ENCODE assay signal across 12 mouse cellular contexts in the genomic region with DNA sequence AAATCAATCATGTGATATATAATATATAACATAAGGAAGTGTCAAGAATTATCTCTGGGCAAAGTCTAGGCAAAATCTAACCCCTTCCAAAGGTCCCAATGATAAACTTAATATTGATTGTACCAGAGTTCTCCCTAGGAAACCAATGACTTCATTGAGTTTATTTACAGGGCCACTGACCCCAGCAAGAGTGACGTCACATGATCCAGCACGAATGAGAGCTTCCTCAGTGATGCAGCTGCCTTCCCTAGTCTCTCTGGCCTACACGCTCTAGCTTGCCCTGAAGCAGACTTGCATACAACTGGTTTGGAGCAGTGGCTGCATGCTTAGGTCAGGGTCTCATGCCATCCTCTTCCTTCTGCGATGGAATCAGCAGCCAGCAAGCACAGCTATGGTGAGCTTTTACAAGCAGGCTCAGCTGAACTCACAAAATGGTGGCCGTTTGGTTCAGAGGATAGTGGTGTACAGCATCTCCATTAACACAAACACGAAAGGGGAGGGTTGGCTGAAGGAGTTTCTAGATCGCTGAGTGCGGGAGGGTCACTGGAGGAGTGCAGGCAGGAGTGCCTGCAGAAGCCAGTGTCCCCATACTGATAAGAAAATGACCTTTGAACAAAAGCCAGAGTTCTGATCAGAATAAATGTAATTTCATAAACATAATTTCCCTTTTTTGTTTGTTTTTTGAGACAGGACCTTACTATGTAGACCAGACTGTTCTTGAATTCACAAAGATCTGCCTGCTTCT.
"Had no signal": no experiment of that assay in that cellular context is flagged by ENCODE, and none has a peak within 500 bp of the region (broad histone marks: within the 10 kb centered on the region; RNA-seq: fewer than 3 reads in every experiment).

No protein-coding gene starts in this region.

- H3K4me1 ChIP-seq: limb, embryonic 15.5 days; midbrain, embryonic 15.5 days; neural tube, embryonic 13.5 days had no signal

- H3K27ac ChIP-seq: kidney, postnatal 0 days; limb, embryonic 15.5 days; midbrain, embryonic 15.5 days; neural tube, embryonic 13.5 days had no signal

- DNase-seq: kidney, adult 9 months; kidney, postnatal 36 days; lung, adult 18-20 months; lung, postnatal 36 days; retina, postnatal 1 day; thymus, postnatal 4 days had no signal

- H3K9me3 ChIP-seq: limb, embryonic 15.5 days; midbrain, embryonic 15.5 days; neural tube, embryonic 13.5 days had no signal

- H3K27me3 ChIP-seq: limb, embryonic 15.5 days; neural tube, embryonic 13.5 days had no signal

- H3K36me3 ChIP-seq: limb, embryonic 15.5 days; midbrain, embryonic 15.5 days; neural tube, embryonic 13.5 days had no signal

- H3K4me3 ChIP-seq: limb, embryonic 15.5 days; midbrain, embryonic 15.5 days; neural tube, embryonic 13.5 days had no signal

- ATAC-seq: hindbrain, embryonic 16.5 days; inflammation-experienced regulatory T-cells, adult 6 months; midbrain, embryonic 15.5 days had no signal
